ENCODE assay signal across 19 mouse cellular contexts in genomic region chr9:102297176-102297575, GRCm38 (mm10). TPM values are rescaled to one million over a fixed set of nuclear protein-coding genes. Genes with fewer than 3 reads are reported as not detected.
A peak's percentile ranks its signal among the peaks of the same experiment; 100 is the strongest.
DNase-seq lines count a peak whose midpoint lies in the region; ATAC-seq and TF ChIP-seq lines count a peak whose summit lies in the region.
"Had no signal": no experiment of that assay in that cellular context is flagged by ENCODE, and none has a peak within 500 bp of the region (broad histone marks: within the 10 kb centered on the region; RNA-seq: fewer than 3 reads in every experiment).

No protein-coding gene starts in this region.

- DNase-seq in forebrain, embryonic 11.5 days (ENCODE audit: low spot score): no peak
- DNase-seq in skeletal muscle tissue, adult 2 months (ENCODE audit: low read depth, low spot score): peak; percentile 18
- DNase-seq in spleen, adult 18-20 months: no peak
- DNase-seq: adrenal gland, adult 2 months; adrenal gland, postnatal 10 days; adrenal gland, postnatal 25 days; cerebellum, adult 11 months; cerebellum, adult 18-20 months; cerebellum, adult 8-10 months; cerebellum, adult 9-11 months; cerebellum, postnatal 14 days; cerebellum, postnatal 36 days; embryo, embryonic 11 days had no signal

- WGBS in forebrain, embryonic 15.5 days: 82% methylated on average over 3 of the region's 3 CpGs
- 72% methylated on average over 3 of the region's 3 CpGs for WGBS in forebrain, embryonic 11.5 days

- no peak overlapping the region for H3K4me3 ChIP-seq in forebrain, embryonic 15.5 days
- H3K4me3 ChIP-seq in forebrain, embryonic 11.5 days (ENCODE audit: low read depth, low read length): no peak overlapping the region
- H3K4me3 ChIP-seq in myocyte: no peak overlapping the region
- H3K4me3 ChIP-seq: embryonic facial prominence, embryonic 13.5 days; embryonic facial prominence, embryonic 15.5 days; erythroblast, embryonic 14.5 days; forebrain, embryonic 12.5 days had no signal

- ATAC-seq in forebrain, embryonic 15.5 days (replicated peaks): no peak
- ATAC-seq in forebrain, embryonic 11.5 days (replicated peaks; ENCODE audit: low FRiP score): no peak

- 0 out of 2 replicates have a peak overlapping the region, but pooled peaks have one; percentile 41 for H3K27ac ChIP-seq in forebrain, embryonic 15.5 days (replicated peaks)
- no peak overlapping the region for H3K27ac ChIP-seq in forebrain, embryonic 11.5 days (ENCODE audit: low read depth, low read length)
- H3K27ac ChIP-seq: embryonic facial prominence, embryonic 13.5 days; embryonic facial prominence, embryonic 15.5 days; forebrain, embryonic 12.5 days had no signal

- no peaks in the 10 kb centered on the region for H3K36me3 ChIP-seq in forebrain, embryonic 15.5 days
- no peaks in the 10 kb centered on the region for H3K36me3 ChIP-seq in forebrain, embryonic 11.5 days (ENCODE audit: control insufficient read depth, insufficient read depth, low read length)
- no peaks in the 10 kb centered on the region for H3K36me3 ChIP-seq in myocyte (ENCODE audit: control insufficient read depth, insufficient read depth)
- H3K36me3 ChIP-seq: embryonic facial prominence, embryonic 13.5 days; embryonic facial prominence, embryonic 15.5 days; forebrain, embryonic 12.5 days had no signal

- no peaks in the 10 kb centered on the region for H3K79me2 ChIP-seq in myocyte (ENCODE audit: control insufficient read depth, insufficient read depth)

- H3K27me3 ChIP-seq in forebrain, embryonic 15.5 days: no peaks in the 10 kb centered on the region
- H3K27me3 ChIP-seq in forebrain, embryonic 11.5 days (ENCODE audit: control insufficient read depth, insufficient read depth, low read length): no peaks in the 10 kb centered on the region
- H3K27me3 ChIP-seq in myocyte (ENCODE audit: control insufficient read depth, insufficient read depth, insufficient read length): no peaks in the 10 kb centered on the region
- H3K27me3 ChIP-seq: embryonic facial prominence, embryonic 13.5 days; embryonic facial prominence, embryonic 15.5 days; forebrain, embryonic 12.5 days had no signal

- TF ChIP-seq POLR2A in myocyte (IDR thresholded peaks at IDR 0.05; ENCODE audit: insufficient read length, low read depth): no peak

- no peaks in the 10 kb centered on the region for H3K9me3 ChIP-seq in forebrain, embryonic 15.5 days
- no peaks in the 10 kb centered on the region for H3K9me3 ChIP-seq in forebrain, embryonic 11.5 days (ENCODE audit: control insufficient read depth, low read length)
- H3K9me3 ChIP-seq: embryonic facial prominence, embryonic 13.5 days; embryonic facial prominence, embryonic 15.5 days; forebrain, embryonic 12.5 days had no signal

- peaks cover 30% of the 10 kb centered on the region for H3K4me1 ChIP-seq in forebrain, embryonic 15.5 days
- H3K4me1 ChIP-seq in forebrain, embryonic 11.5 days (replicated peaks; ENCODE audit: control insufficient read depth, insufficient read depth, low read length): peaks cover 4% of the 10 kb centered on the region; the same call in 1 of the 2 replicates
- H3K4me1 ChIP-seq: embryonic facial prominence, embryonic 13.5 days; embryonic facial prominence, embryonic 15.5 days had no signal

- no peak overlapping the region for H3ac ChIP-seq in myocyte (ENCODE audit: control insufficient read depth, insufficient read length)

- no peak overlapping the region for H3K4me2 ChIP-seq in forebrain, embryonic 15.5 days (replicated peaks)
- H3K4me2 ChIP-seq in forebrain, embryonic 11.5 days (ENCODE audit: low read depth, low read length, severe bottlenecking): no peak overlapping the region
- no peak overlapping the region for H3K4me2 ChIP-seq in myocyte (ENCODE audit: low read depth)
- H3K4me2 ChIP-seq: embryonic facial prominence, embryonic 13.5 days; embryonic facial prominence, embryonic 15.5 days; forebrain, embryonic 12.5 days had no signal

- no peak overlapping the region for H3K9ac ChIP-seq in forebrain, embryonic 15.5 days (replicated peaks)
- H3K9ac ChIP-seq in forebrain, embryonic 11.5 days (ENCODE audit: low read length): no peak overlapping the region
- H3K9ac ChIP-seq: embryonic facial prominence, embryonic 13.5 days; embryonic facial prominence, embryonic 15.5 days; forebrain, embryonic 12.5 days had no signal

TF ChIP-seq in myocyte, 11 proteins besides CTCF, POLR2A, EP300 and RAD21:
- TF ChIP-seq TCF3 (IDR thresholded peaks at IDR 0.05; ENCODE audit: insufficient read length, low read depth): no peak
- peak in 2 of 3 experiments; percentile 52 to 76 for TF ChIP-seq MYOD1 (IDR thresholded peaks at IDR 0.05; ENCODE audit: control insufficient read depth in 1 of 3, insufficient read length in 2 of 3, low read depth in 2 of 3)
- no peak for TF ChIP-seq TCF12 (IDR thresholded peaks at IDR 0.05; ENCODE audit: insufficient read depth, poor library complexity, severe bottlenecking)
- TF ChIP-seq E2F4 (IDR thresholded peaks at IDR 0.05; ENCODE audit: insufficient read depth): no peak
- no peak for TF ChIP-seq USF1 (IDR thresholded peaks at IDR 0.05; ENCODE audit: low read depth)
- TF ChIP-seq MAX (IDR thresholded peaks at IDR 0.05; ENCODE audit: low read depth): no peak
- no peak for TF ChIP-seq SRF (IDR thresholded peaks at IDR 0.05; ENCODE audit: control insufficient read depth, insufficient read length, low read depth)
- peak in 1 of 3 experiments; percentile 21 for TF ChIP-seq MYOG (IDR thresholded peaks at IDR 0.05; ENCODE audit: control insufficient read depth in 1 of 3, insufficient read depth in 1 of 3, insufficient read length in 2 of 3, low read depth in 2 of 3)
- no peak for TF ChIP-seq REST (IDR thresholded peaks at IDR 0.05; ENCODE audit: insufficient read depth, insufficient read length)
- no peak for TF ChIP-seq CEBPB (IDR thresholded peaks at IDR 0.05; ENCODE audit: insufficient read depth, poor library complexity, severe bottlenecking)
- TF ChIP-seq POLR2AphosphoS2 (IDR thresholded peaks at IDR 0.05; ENCODE audit: insufficient read length, low read depth): no peak
TF ChIP-seq in myocyte: peak in this region for 2.

RNA-seq across cellular contexts. Expression of gene Ephb1, which starts 57.3 kb away (rescaled TPM):
- polyA plus RNA-seq in forebrain, embryonic 15.5 days (2015; fragmentation: Nextera tagmentation; extraction: Ambion mirVana): 40.5 and 42.3 TPM in 2 replicates
- 19.8 and 19.9 TPM in 2 replicates for polyA plus RNA-seq in forebrain, embryonic 11.5 days (2014; fragmentation: Nextera tagmentation; extraction: Ambion mirVana)
- 2.5 TPM for polyA plus RNA-seq in myocyte (2012; fragmentation: generic; extraction: Trizol)
- polyA plus RNA-seq: erythroblast, embryonic 14.5 days had no signal
